Mouse (Mus musculus) forebrain, embryonic 16.5 days (tissue): ENCODE measurements around the gene Sema3c. TPM values are rescaled to one million over a fixed set of nuclear protein-coding genes. Genes with fewer than 3 reads are reported as not detected.
A peak's percentile ranks its signal among the peaks of the same experiment; 100 is the strongest.

ENCODE experiments used
- ATAC-seq: fragments of 200-750 bp; cut with Nextera tagmentation; 2 replicates; pipeline ENCODE4 v1.8.0; 2017; ENCODE audit warnings: mild to moderate bottlenecking, moderate library complexity
- H3K27ac ChIP-seq: fragments of 300-500 bp; sonication (generic); 2 replicates; pipeline ENCODE4 v1.5.1; 2014; ENCODE audit warnings: low read length, control low read depth
- H3K27me3 ChIP-seq: fragments of 300-500 bp; sonication (generic); replicated peaks from 2 replicates; pipeline ENCODE4 v1.6.1; 2014; ENCODE audit warnings: low read length; ENCODE audit not compliant: control insufficient read depth, insufficient read depth
- H3K36me3 ChIP-seq: fragments of 300-500 bp; sonication (generic); 2 replicates; pipeline ENCODE4 v1.6.1; 2014; ENCODE audit not compliant: control insufficient read depth, insufficient read depth
- H3K4me1 ChIP-seq: fragments of 300-500 bp; sonication (generic); replicated peaks from 2 replicates; pipeline ENCODE4 v1.6.1; 2014; ENCODE audit warnings: low read length; ENCODE audit not compliant: control insufficient read depth, insufficient read depth
- H3K4me2 ChIP-seq: fragments of 300-500 bp; sonication (generic); 2 replicates; pipeline ENCODE4 v1.6.1; 2014; ENCODE audit warnings: mild to moderate bottlenecking, low read length, control low read depth
- H3K4me3 ChIP-seq: fragments of 300-500 bp; sonication (generic); replicated peaks from 2 replicates; pipeline ENCODE4 v1.5.1; 2014; ENCODE audit warnings: mild to moderate bottlenecking, low read length, control low read depth
- H3K9ac ChIP-seq: fragments of 300-500 bp; sonication (generic); replicated peaks from 2 replicates; pipeline ENCODE4 v1.6.1; 2014; ENCODE audit warnings: low read depth, low read length, control low read depth
- H3K9me3 ChIP-seq: fragments of 300-500 bp; sonication (generic); 2 replicates; pipeline ENCODE4 v1.6.1; 2016; ENCODE audit warnings: low read length; ENCODE audit not compliant: control insufficient read depth
- WGBS: fragments of 180-500 bp; shearing (Covaris S2); extraction: QIAGEN DNeasy Blood & Tissue Kit; methylation state at CpG from one replicate; pipeline ENCODE4 v1.1.7; 2014; 5-methylcytosine and 5-hydroxymethylcytosine counted together
- polyA plus RNA-seq: library from polyadenylated mRNA; unstranded; fragments of >200 nt; fragmentation: Nextera tagmentation; extraction: Ambion mirVana; gene quantifications from 2 replicates; pipeline ENCODE4 v1.2.1, GENCODE M21; 2015

The Sema3c gene
- polyA plus RNA-seq, 1 experiment from 2014 or later = 30.3 TPM

GRCm38 (mm10) chr5:17695366-17695765 lies 121.3 kb downstream of the Sema3c start:
- peak; percentile 59; the same call in 1 of the 2 replicates for ATAC-seq

GRCm38 (mm10) chr5:17698905-17699304 lies 124.8 kb downstream of the Sema3c start:
- Histone ChIP-seq H3K36me3 (no peaks in the 10 kb centered on the region), H3K4me3 (no peak overlapping the region), H3K4me1 (no peaks in the 10 kb centered on the region), H3K9ac (no peak overlapping the region), H3K27ac (no peak overlapping the region), H3K27me3 (no peaks in the 10 kb centered on the region), H3K4me2 (no peak overlapping the region), H3K9me3 (no peaks in the 10 kb centered on the region)
- peak; percentile 52; the same call in 1 of the 2 replicates for ATAC-seq
- WGBS = 60% methylated on average over 2 of the region's 2 CpGs

More at GRCm38 (mm10) chr5:17695366-17695765, 121.3 kb downstream of the Sema3c start:
- H3K4me1 ChIP-seq = no peaks in the 10 kb centered on the region
- 72% methylated on average over 2 of the region's 2 CpGs for WGBS
- H3K4me3 ChIP-seq = no peak overlapping the region
- no peaks in the 10 kb centered on the region for H3K36me3 ChIP-seq
- no peaks in the 10 kb centered on the region for H3K27me3 ChIP-seq
- H3K4me2 ChIP-seq = no peak overlapping the region
- no peak overlapping the region for H3K27ac ChIP-seq
- H3K9me3 ChIP-seq = no peaks in the 10 kb centered on the region
- no peak overlapping the region for H3K9ac ChIP-seq

- no peaks in the 10 kb centered on the region for H3K36me3 ChIP-seq
- H3K9ac ChIP-seq = no peak overlapping the region
- no peak overlapping the region for H3K27ac ChIP-seq
- H3K4me1 ChIP-seq = no peaks in the 10 kb centered on the region
- H3K4me3 ChIP-seq = no peak overlapping the region
- H3K27me3 ChIP-seq = no peaks in the 10 kb centered on the region
- WGBS = 66% methylated on average over 3 of the region's 3 CpGs
- H3K9me3 ChIP-seq = no peaks in the 10 kb centered on the region
- no peak for ATAC-seq
- H3K4me2 ChIP-seq = no peak overlapping the region
Measured at GRCm38 (mm10) chr5:17704160-17704559, 130.1 kb downstream of the Sema3c start.

GRCm38 (mm10) chr5:17707086-17707485 lies 133.0 kb downstream of the Sema3c start:
- Histone ChIP-seq H3K4me1 (no peaks in the 10 kb centered on the region), H3K4me3 (no peak overlapping the region), H3K27ac (no peak overlapping the region), H3K4me2 (no peak overlapping the region), H3K9ac (no peak overlapping the region), H3K9me3 (no peaks in the 10 kb centered on the region), H3K36me3 (no peaks in the 10 kb centered on the region), H3K27me3 (no peaks in the 10 kb centered on the region)
- WGBS = 45% methylated on average over 3 of the region's 3 CpGs
- no peak for ATAC-seq

- no peaks in the 10 kb centered on the region for H3K36me3 ChIP-seq
- no peak for ATAC-seq
- H3K27me3 ChIP-seq = no peaks in the 10 kb centered on the region
- H3K4me1 ChIP-seq = no peaks in the 10 kb centered on the region
- no peaks in the 10 kb centered on the region for H3K9me3 ChIP-seq
- H3K4me2 ChIP-seq = no peak overlapping the region
- H3K27ac ChIP-seq = no peak overlapping the region
- no peak overlapping the region for H3K4me3 ChIP-seq
- 36% methylated on average over 4 of the region's 4 CpGs for WGBS
- no peak overlapping the region for H3K9ac ChIP-seq
Measured at GRCm38 (mm10) chr5:17712374-17712773, 138.3 kb downstream of the Sema3c start.

- Histone ChIP-seq H3K4me2 (no peak overlapping the region), H3K27me3 (no peaks in the 10 kb centered on the region), H3K9ac (no peak overlapping the region), H3K36me3 (no peaks in the 10 kb centered on the region), H3K4me1 (no peaks in the 10 kb centered on the region), H3K9me3 (no peaks in the 10 kb centered on the region), H3K27ac (no peak overlapping the region), H3K4me3 (no peak overlapping the region)
- ATAC-seq = no peak
- 74% methylated on average over 1 of the region's 1 CpGs for WGBS
Measured at GRCm38 (mm10) chr5:17715206-17715605, 141.1 kb downstream of the Sema3c start.

GRCm38 (mm10) chr5:17720011-17720410 lies 145.9 kb downstream of the Sema3c start:
- Histone ChIP-seq H3K4me1 (peaks cover 2% of the 10 kb centered on the region; the same call in 1 of the 2 replicates), H3K9me3 (no peaks in the 10 kb centered on the region), H3K36me3 (no peaks in the 10 kb centered on the region), H3K27ac (no peak overlapping the region), H3K4me3 (no peak overlapping the region), H3K27me3 (no peaks in the 10 kb centered on the region), H3K4me2 (no peak overlapping the region), H3K9ac (no peak overlapping the region)
- 75% methylated on average over 4 of the region's 4 CpGs for WGBS
- no peak for ATAC-seq

GRCm38 (mm10) chr5:17724031-17724430 lies 149.9 kb downstream of the Sema3c start:
- Histone ChIP-seq H3K27ac (no peak overlapping the region; the same call in 1 of the 2 replicates), H3K4me2 (no peak overlapping the region), H3K36me3 (no peaks in the 10 kb centered on the region), H3K27me3 (no peaks in the 10 kb centered on the region), H3K4me1 (peaks cover 2% of the 10 kb centered on the region; the same call in 1 of the 2 replicates), H3K9me3 (peaks cover 2% of the 10 kb centered on the region; the same call in 1 of the 2 replicates), H3K4me3 (no peak overlapping the region), H3K9ac (no peak overlapping the region)
- peak; percentile 58; the same call in 1 of the 2 replicates for ATAC-seq
- WGBS = 24% methylated on average over 2 of the region's 2 CpGs

- H3K9ac ChIP-seq = no peak overlapping the region
- H3K4me3 ChIP-seq = no peak overlapping the region
- no peak for ATAC-seq
- WGBS = 94% methylated on average over 5 of the region's 5 CpGs
- no peak overlapping the region for H3K4me2 ChIP-seq
- peaks cover 2% of the 10 kb centered on the region; the same call in 1 of the 2 replicates for H3K9me3 ChIP-seq
- H3K27me3 ChIP-seq = no peaks in the 10 kb centered on the region
- H3K27ac ChIP-seq = no peak overlapping the region
- H3K4me1 ChIP-seq = peaks cover 2% of the 10 kb centered on the region; the same call in 1 of the 2 replicates
- no peaks in the 10 kb centered on the region for H3K36me3 ChIP-seq
Measured at GRCm38 (mm10) chr5:17728047-17728446, 154.0 kb downstream of the Sema3c start.

- H3K27me3 ChIP-seq = no peaks in the 10 kb centered on the region
- no peak overlapping the region for H3K27ac ChIP-seq
- H3K9ac ChIP-seq = no peak overlapping the region
- no peaks in the 10 kb centered on the region for H3K9me3 ChIP-seq
- no peaks in the 10 kb centered on the region for H3K4me1 ChIP-seq
- H3K4me3 ChIP-seq = no peak overlapping the region
- no peaks in the 10 kb centered on the region for H3K36me3 ChIP-seq
- H3K4me2 ChIP-seq = no peak overlapping the region
- ATAC-seq = no peak
- WGBS = 59% methylated on average over 3 of the region's 3 CpGs
Measured at GRCm38 (mm10) chr5:17739805-17740204, 165.7 kb downstream of the Sema3c start.
